17 mouse cellular contexts compared by ENCODE assay signal in the genomic region with DNA sequence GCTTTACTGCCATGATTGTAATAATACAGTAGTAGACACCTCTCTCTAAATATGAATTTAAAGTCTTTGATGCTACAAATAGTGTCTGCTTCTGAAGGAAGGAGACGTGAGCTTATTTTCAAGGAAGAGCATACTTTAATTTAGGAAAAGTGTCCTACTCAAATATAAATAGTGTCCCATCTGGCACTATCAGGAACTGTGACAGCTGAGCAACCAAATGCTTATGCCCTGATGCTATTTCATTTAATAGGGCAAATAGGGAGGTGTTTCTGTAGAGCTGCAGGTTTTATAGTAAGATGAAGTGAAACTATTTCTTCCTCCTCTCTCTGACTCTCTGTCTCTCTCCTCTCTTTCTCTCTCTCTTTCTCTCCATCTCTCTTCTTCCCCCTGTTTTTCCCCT.
"Had no signal": no experiment of that assay in that cellular context is flagged by ENCODE, and none has a peak within 500 bp of the region (broad histone marks: within the 10 kb centered on the region; RNA-seq: fewer than 3 reads in every experiment).

No protein-coding gene starts in this region.

- DNase-seq: lung, embryonic 14.5 days; lung, postnatal 10 days; lung, postnatal 4 days; midbrain, embryonic 14.5 days; retina, postnatal 1 day; right cerebral cortex, adult 18-20 months; right cerebral cortex, postnatal 25 days; right cerebral cortex, postnatal 4 days; spleen, adult 18-20 months; thymus, adult 18-20 months; thymus, postnatal 14 days; thymus, postnatal 36 days had no signal

- H3K27ac ChIP-seq: midbrain, embryonic 10.5 days; midbrain, embryonic 12.5 days; neural tube, embryonic 13.5 days; neural tube, embryonic 15.5 days had no signal

- H3K4me3 ChIP-seq: midbrain, embryonic 10.5 days; midbrain, embryonic 12.5 days; myocyte; neural tube, embryonic 13.5 days; neural tube, embryonic 15.5 days had no signal
